Comparison of ENCODE assay signal across 25 mouse cellular contexts in genomic region chr7:37704464-37704863, GRCm38 (mm10).
DNase-seq lines count a peak whose midpoint lies in the region; ATAC-seq lines count a peak whose summit lies in the region.
"Had no signal": no experiment of that assay in that cellular context is flagged by ENCODE, and none has a peak within 500 bp of the region (broad histone marks: within the 10 kb centered on the region; RNA-seq: fewer than 3 reads in every experiment).

No protein-coding gene starts in this region.

- 0 out of 2 replicates have a peak, but pooled peaks have one; percentile 61 for ATAC-seq in hindbrain, embryonic 12.5 days (ENCODE audit: low FRiP score)
- no peak for ATAC-seq in hindbrain, embryonic 14.5 days (ENCODE audit: low FRiP score)
- ATAC-seq: CD4-positive, CD25-positive, alpha-beta regulatory T cell, adult 4 months; forebrain, embryonic 13.5 days; intestine, embryonic 16.5 days; liver, postnatal 0 days; midbrain, embryonic 16.5 days had no signal

- H3K27ac ChIP-seq in hindbrain, embryonic 12.5 days = no peak overlapping the region
- H3K27ac ChIP-seq in hindbrain, embryonic 14.5 days = no peak overlapping the region
- H3K27ac ChIP-seq: forebrain, embryonic 13.5 days; heart, embryonic 13.5 days; kidney, postnatal 0 days; limb, embryonic 13.5 days; neural tube, embryonic 12.5 days had no signal

- no peak overlapping the region for H3K4me3 ChIP-seq in hindbrain, embryonic 12.5 days
- no peak overlapping the region for H3K4me3 ChIP-seq in hindbrain, embryonic 14.5 days (replicated peaks; ENCODE audit: low read length)
- H3K4me3 ChIP-seq: forebrain, embryonic 13.5 days; heart, embryonic 13.5 days; limb, embryonic 13.5 days; neural tube, embryonic 12.5 days had no signal

- H3K4me2 ChIP-seq in hindbrain, embryonic 12.5 days (replicated peaks) = no peak overlapping the region
- no peak overlapping the region for H3K4me2 ChIP-seq in hindbrain, embryonic 14.5 days (replicated peaks)
- H3K4me2 ChIP-seq: forebrain, embryonic 13.5 days; heart, embryonic 13.5 days; limb, embryonic 13.5 days; liver, embryonic 11.5 days; midbrain, embryonic 11.5 days; neural tube, embryonic 12.5 days had no signal

- no peaks in the 10 kb centered on the region for H3K9me3 ChIP-seq in hindbrain, embryonic 12.5 days (replicated peaks)
- no peaks in the 10 kb centered on the region for H3K9me3 ChIP-seq in hindbrain, embryonic 14.5 days (ENCODE audit: control insufficient read depth, low read length)
- H3K9me3 ChIP-seq: forebrain, embryonic 13.5 days; heart, embryonic 13.5 days; limb, embryonic 13.5 days; neural tube, embryonic 12.5 days had no signal

- 88% methylated on average over 9 of the region's 9 CpGs for WGBS in hindbrain, embryonic 12.5 days
- WGBS in hindbrain, embryonic 14.5 days = 72% methylated on average over 9 of the region's 9 CpGs

- no peak for DNase-seq in hindbrain, embryonic 14.5 days (ENCODE audit: low spot score)
- DNase-seq in layer of hippocampus, adult 18-20 months (ENCODE audit: low spot score in 2 of 2) = peak; percentile 14 to 52
- no peak for DNase-seq in layer of hippocampus, postnatal 10 days (ENCODE audit: low spot score in 2 of 2)
- DNase-seq in right cerebral cortex, adult 18-20 months = peak; percentile 40
- no peak for DNase-seq in right cerebral cortex, postnatal 14 days
- peak; percentile 53 for DNase-seq in telencephalon, adult 2 months (ENCODE audit: low read depth, low spot score)
- DNase-seq in neural tube, embryonic 10.5 days (ENCODE audit: extremely low spot score, low spot score) = no peak
- DNase-seq: adrenal gland, postnatal 25 days; cerebellum, adult 2 months; heart, postnatal 14 days; kidney, adult 8-10 months; kidney, postnatal 4 days; liver, postnatal 0 days; lung, postnatal 36 days had no signal

- H3K27me3 ChIP-seq in hindbrain, embryonic 12.5 days = no peaks in the 10 kb centered on the region
- no peaks in the 10 kb centered on the region for H3K27me3 ChIP-seq in hindbrain, embryonic 14.5 days (ENCODE audit: control insufficient read depth, insufficient read depth, low read length)
- H3K27me3 ChIP-seq: forebrain, embryonic 13.5 days; heart, embryonic 13.5 days; limb, embryonic 13.5 days; neural tube, embryonic 12.5 days had no signal

- H3K4me1 ChIP-seq in hindbrain, embryonic 12.5 days = peaks cover 10% of the 10 kb centered on the region; the same call in 1 of the 2 replicates
- H3K4me1 ChIP-seq in hindbrain, embryonic 14.5 days (replicated peaks; ENCODE audit: control insufficient read depth, insufficient read depth, low read length) = no peaks in the 10 kb centered on the region
- H3K4me1 ChIP-seq: heart, embryonic 13.5 days; limb, embryonic 13.5 days; neural tube, embryonic 12.5 days had no signal

- H3K9ac ChIP-seq in hindbrain, embryonic 12.5 days = no peak overlapping the region
- H3K9ac ChIP-seq in hindbrain, embryonic 14.5 days = no peak overlapping the region
- H3K9ac ChIP-seq: forebrain, embryonic 13.5 days; heart, embryonic 13.5 days; limb, embryonic 13.5 days; liver, postnatal 0 days; neural tube, embryonic 12.5 days had no signal

- H3K36me3 ChIP-seq in hindbrain, embryonic 12.5 days = no peaks in the 10 kb centered on the region; the same call in 1 of the 2 replicates
- no peaks in the 10 kb centered on the region for H3K36me3 ChIP-seq in hindbrain, embryonic 14.5 days (replicated peaks; ENCODE audit: control insufficient read depth, insufficient read depth)
- H3K36me3 ChIP-seq: heart, embryonic 13.5 days; limb, embryonic 13.5 days had no signal

Comparison
In these comparisons a context has a peak if more than half of its experiments do, and no peak if none do; other contexts are left out.
1. DNase-seq: peak in layer of hippocampus, adult 18-20 months (2 of 2), right cerebral cortex, adult 18-20 months (single experiment) and telencephalon, adult 2 months (single experiment); none in hindbrain, embryonic 14.5 days (single experiment), layer of hippocampus, postnatal 10 days (0 of 2), right cerebral cortex, postnatal 14 days (single experiment) and neural tube, embryonic 10.5 days (single experiment).